Mouse (Mus musculus): ENCODE measurements around the gene Bcl7b. TPM values are rescaled to one million over a fixed set of nuclear protein-coding genes. Genes with fewer than 3 reads are reported as not detected.
"Not testable (repeated sequence)": the region's sequence is repeated elsewhere in the genome, so short reads cannot be mapped to it uniquely, and the experiment has no call there.

The Bcl7b gene
- total RNA-seq, 1 experiment from 2014 or later: 34.8 TPM

DNA sequence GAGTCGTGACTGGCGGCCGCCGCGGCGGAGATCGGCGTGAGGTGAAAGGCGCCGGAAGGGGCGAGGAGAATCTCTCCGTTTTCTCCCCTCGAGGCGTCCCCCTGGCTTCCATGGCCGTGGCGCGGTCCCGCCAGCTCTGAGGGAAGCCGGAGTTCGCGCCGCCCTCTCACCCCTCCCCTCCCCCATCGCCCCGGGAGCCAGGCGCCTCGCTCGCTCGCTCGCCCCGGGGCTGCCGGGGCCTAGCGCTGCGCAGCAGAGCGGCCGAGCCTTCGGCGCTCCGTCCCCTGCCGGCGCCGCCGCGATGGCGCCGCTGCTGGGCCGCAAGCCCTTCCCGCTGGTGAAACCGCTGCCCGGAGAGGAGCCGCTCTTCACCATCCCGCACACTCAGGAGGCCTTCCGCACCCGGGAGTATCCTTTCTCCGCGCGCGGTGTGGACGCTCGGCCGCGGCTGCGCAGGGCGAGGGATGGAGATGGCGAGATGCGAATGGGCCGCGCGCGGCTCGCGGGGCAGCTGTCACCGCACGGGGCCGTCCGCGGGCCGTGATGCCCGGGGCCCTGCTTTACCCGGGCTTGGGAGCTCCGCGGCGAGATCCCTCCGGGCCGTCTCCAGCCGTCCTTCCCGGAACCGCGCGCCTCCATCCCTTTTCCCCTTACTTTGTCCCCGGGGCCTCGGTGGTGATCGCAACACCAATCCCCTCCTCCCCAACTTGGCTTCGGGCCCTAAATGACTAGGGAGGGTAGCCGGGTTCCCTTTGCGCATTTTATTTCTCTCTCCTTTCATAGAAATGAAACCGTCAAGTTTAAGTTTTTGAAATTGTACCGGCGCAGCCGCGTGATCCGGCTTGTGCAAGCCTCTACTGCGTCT is 19.5 kb downstream of the Bcl7b start:
- no peak; a peak in 1 of 4 replicates for ATAC-seq (replicated peaks in 1 of 2; ENCODE audit: insufficient read depth in 1 of 2, low FRiP score in 2 of 2, low TSS enrichment in 1 of 2, low read depth in 1 of 2, poor library complexity in 2 of 2, severe bottlenecking in 2 of 2)

- no peak for ATAC-seq (replicated peaks in 1 of 2; ENCODE audit: insufficient read depth in 1 of 2, low FRiP score in 2 of 2, low TSS enrichment in 1 of 2, low read depth in 1 of 2, poor library complexity in 2 of 2, severe bottlenecking in 2 of 2)
These were observed 20.1 kb downstream of the Bcl7b start for GRCm38 (mm10) chr5:135188214-135188554.

- no peak for ATAC-seq (replicated peaks in 1 of 2; ENCODE audit: insufficient read depth in 1 of 2, low FRiP score in 2 of 2, low TSS enrichment in 1 of 2, low read depth in 1 of 2, poor library complexity in 2 of 2, severe bottlenecking in 2 of 2)
These were observed 21.4 kb downstream of the Bcl7b start for GRCm38 (mm10) chr5:135189281-135190022.

DNA sequence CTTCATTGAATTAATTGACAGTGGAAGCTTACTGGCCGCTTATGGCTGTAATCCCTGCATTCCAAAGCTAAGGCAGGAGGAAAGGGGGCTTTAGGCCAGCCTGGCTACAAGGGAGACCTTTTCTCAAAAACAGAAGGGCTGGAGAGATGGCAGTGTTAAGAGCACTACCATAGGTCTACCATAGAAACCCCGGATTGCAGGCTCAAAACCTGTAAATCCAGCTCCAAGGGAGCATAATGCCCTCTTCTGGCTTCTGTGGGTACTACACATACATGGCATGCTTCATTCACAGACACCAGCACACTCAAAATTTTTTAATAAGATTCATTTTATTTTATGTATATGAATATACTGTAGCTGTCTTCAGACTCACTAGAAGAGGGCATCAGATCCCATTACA is 23.5 kb downstream of the Bcl7b start:
- ATAC-seq (replicated peaks in 1 of 2; ENCODE audit: insufficient read depth in 1 of 2, low FRiP score in 2 of 2, low TSS enrichment in 1 of 2, low read depth in 1 of 2, poor library complexity in 2 of 2, severe bottlenecking in 2 of 2): no peak

- ATAC-seq (replicated peaks in 1 of 2; ENCODE audit: insufficient read depth in 1 of 2, low FRiP score in 2 of 2, low TSS enrichment in 1 of 2, low read depth in 1 of 2, poor library complexity in 2 of 2, severe bottlenecking in 2 of 2): no peak
These were observed 24.3 kb downstream of the Bcl7b start for GRCm38 (mm10) chr5:135192431-135192830.

DNA sequence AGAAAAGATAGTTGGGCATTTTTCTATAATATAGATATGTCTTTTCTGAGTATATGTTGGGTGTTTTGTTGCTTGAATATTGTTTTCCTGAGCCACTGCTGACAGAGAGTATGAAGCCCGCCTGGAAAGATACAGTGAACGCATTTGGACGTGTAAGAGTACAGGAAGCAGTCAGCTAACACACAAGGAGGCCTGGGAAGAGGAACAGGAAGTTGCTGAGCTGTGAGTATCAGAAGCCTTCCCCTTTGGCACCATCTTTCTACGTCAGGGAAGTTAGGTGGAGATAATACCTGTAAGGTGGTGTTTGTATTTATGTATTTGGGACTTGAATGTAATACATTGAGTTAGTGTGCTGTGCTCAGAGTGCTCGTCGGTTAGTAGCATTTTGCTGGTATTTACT is 28.3 kb downstream of the Bcl7b start:
- peak; percentile 48 to 85 for ATAC-seq (replicated peaks in 1 of 2; ENCODE audit: insufficient read depth in 1 of 2, low FRiP score in 2 of 2, low TSS enrichment in 1 of 2, low read depth in 1 of 2, poor library complexity in 2 of 2, severe bottlenecking in 2 of 2)

DNA sequence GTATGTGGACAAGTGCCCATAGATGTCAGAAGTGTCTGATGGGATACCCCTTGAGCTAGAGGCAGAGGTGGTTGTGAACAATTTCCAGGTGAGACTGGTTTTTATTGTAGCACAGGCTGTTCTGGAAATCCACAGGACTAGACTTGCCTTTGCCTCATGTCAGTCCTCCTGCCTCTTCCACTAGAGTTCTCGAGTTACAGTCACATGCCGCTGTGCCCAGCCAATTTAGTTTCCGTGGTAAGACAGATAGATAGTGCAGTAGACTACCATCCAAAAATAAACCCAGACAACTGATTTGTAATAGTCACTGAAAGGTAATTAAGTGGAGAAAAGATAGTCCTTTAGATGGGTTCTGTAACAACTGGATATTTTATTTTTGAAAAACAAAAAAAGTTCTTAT is 34.7 kb downstream of the Bcl7b start:
- ATAC-seq (replicated peaks in 1 of 2; ENCODE audit: insufficient read depth in 1 of 2, low FRiP score in 2 of 2, low TSS enrichment in 1 of 2, low read depth in 1 of 2, poor library complexity in 2 of 2, severe bottlenecking in 2 of 2): no peak

GRCm38 (mm10) chr5:135208197-135208596 is 40.1 kb downstream of the Bcl7b start:
- ATAC-seq (replicated peaks in 1 of 2; ENCODE audit: insufficient read depth in 1 of 2, low FRiP score in 2 of 2, low TSS enrichment in 1 of 2, low read depth in 1 of 2, poor library complexity in 2 of 2, severe bottlenecking in 2 of 2): no peak

DNA sequence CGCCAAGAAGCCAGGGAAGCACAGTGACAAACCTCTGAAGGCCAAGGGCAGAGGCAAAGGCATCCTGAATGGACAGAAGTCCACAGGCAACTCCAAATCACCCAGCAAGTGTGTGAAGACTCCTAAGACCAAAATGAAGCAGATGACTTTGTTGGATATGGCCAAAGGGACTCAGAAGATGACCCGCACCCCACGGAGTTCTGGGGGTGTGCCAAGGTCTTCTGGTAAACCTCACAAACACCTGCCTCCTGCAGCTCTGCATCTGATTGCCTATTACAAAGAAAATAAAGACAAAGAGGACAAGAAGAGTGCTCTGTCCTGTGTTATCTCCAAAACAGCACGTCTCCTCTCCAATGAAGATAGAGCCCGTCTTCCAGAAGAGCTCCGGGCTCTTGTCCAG is 48.8 kb downstream of the Bcl7b start:
- no peak for ATAC-seq (replicated peaks in 1 of 2; ENCODE audit: insufficient read depth in 1 of 2, low FRiP score in 2 of 2, low TSS enrichment in 1 of 2, low read depth in 1 of 2, poor library complexity in 2 of 2, severe bottlenecking in 2 of 2)

- ATAC-seq (replicated peaks in 1 of 2; ENCODE audit: insufficient read depth in 1 of 2, low FRiP score in 2 of 2, low TSS enrichment in 1 of 2, low read depth in 1 of 2, poor library complexity in 2 of 2, severe bottlenecking in 2 of 2): no peak
These were observed 52.9 kb downstream of the Bcl7b start for GRCm38 (mm10) chr5:135220941-135221340.

- ATAC-seq (replicated peaks in 1 of 2; ENCODE audit: insufficient read depth in 1 of 2, low FRiP score in 2 of 2, low TSS enrichment in 1 of 2, low read depth in 1 of 2, poor library complexity in 2 of 2, severe bottlenecking in 2 of 2): no peak
These were observed 54.0 kb downstream of the Bcl7b start for GRCm38 (mm10) chr5:135222066-135222465.

- ATAC-seq (replicated peaks in 1 of 2; ENCODE audit: insufficient read depth in 1 of 2, low FRiP score in 2 of 2, low TSS enrichment in 1 of 2, low read depth in 1 of 2, poor library complexity in 2 of 2, severe bottlenecking in 2 of 2): no peak
These were observed 56.1 kb downstream of the Bcl7b start for GRCm38 (mm10) chr5:135224169-135224568.

GRCm38 (mm10) chr5:135225879-135226278 is 57.8 kb downstream of the Bcl7b start:
- ATAC-seq (replicated peaks in 1 of 2; ENCODE audit: insufficient read depth in 1 of 2, low FRiP score in 2 of 2, low TSS enrichment in 1 of 2, low read depth in 1 of 2, poor library complexity in 2 of 2, severe bottlenecking in 2 of 2): not testable (repeated sequence)

GRCm38 (mm10) chr5:135230186-135230585 is 62.1 kb downstream of the Bcl7b start:
- no peak for ATAC-seq (replicated peaks in 1 of 2; ENCODE audit: insufficient read depth in 1 of 2, low FRiP score in 2 of 2, low TSS enrichment in 1 of 2, low read depth in 1 of 2, poor library complexity in 2 of 2, severe bottlenecking in 2 of 2)

Other genes with a start within 250 kb of the Bcl7b start
- gene Mettl27, start 235.9 kb upstream of the Bcl7b start, total RNA-seq (2017): 13.8 and 20.0 TPM in 2 replicates
- gene Cldn4, start 221.3 kb upstream of the Bcl7b start, total RNA-seq (2017): 0.81 TPM in 1 of 2 replicates, not detected in the other
- not detected in 2 replicates for gene Cldn3, start 182.1 kb upstream of the Bcl7b start, total RNA-seq (2017)
- 27.1 and 41.0 TPM in 2 replicates for gene Abhd11, start 159.1 kb upstream of the Bcl7b start, total RNA-seq (2017)
- gene Stx1a, start 144.8 kb upstream of the Bcl7b start, total RNA-seq (2017): not detected in 2 replicates
- gene Dnajc30, start 104.1 kb upstream of the Bcl7b start, total RNA-seq (2017): 4.2 and 7.8 TPM in 2 replicates
- 28.5 and 51.7 TPM in 2 replicates for gene Bud23, start 103.3 kb upstream of the Bcl7b start, total RNA-seq (2017)
- gene Vps37d, start 90.0 kb upstream of the Bcl7b start, total RNA-seq (2017): 0.50 and 1.6 TPM in 2 replicates
- not detected in 2 replicates for gene Mlxipl, start 78.4 kb upstream of the Bcl7b start, total RNA-seq (2017)
- gene Tbl2, start 18.6 kb upstream of the Bcl7b start, total RNA-seq (2017): 10.6 and 23.4 TPM in 2 replicates
- 159 and 184 TPM in 2 replicates for gene Baz1b, start 19.0 kb downstream of the Bcl7b start, total RNA-seq (2017)
- gene Fzd9, start 82.9 kb downstream of the Bcl7b start, total RNA-seq (2017): 1.3 and 1.7 TPM in 2 replicates
- not detected in 2 replicates for gene Fkbp6, start 181.8 kb downstream of the Bcl7b start, total RNA-seq (2017)
- gene Trim50, start 185.0 kb downstream of the Bcl7b start, total RNA-seq (2017): not detected in 2 replicates
- gene Nsun5, start 201.7 kb downstream of the Bcl7b start, total RNA-seq (2017): 20.6 and 24.7 TPM in 2 replicates
- 6.3 and 8.2 TPM in 2 replicates for gene Pom121, start 226.3 kb downstream of the Bcl7b start, total RNA-seq (2017)